Mouse (Mus musculus) monocyte, adult 5-6 weeks (primary cell): ENCODE measurements around the gene Mical3. TPM values are rescaled to one million over a fixed set of nuclear protein-coding genes. Genes with fewer than 3 reads are reported as not detected.

Experiments used
- ATAC-seq: fragments of 153-309, 156-312 bp; replicated peaks from 2 replicates; pipeline ENCODE4 v1.8.0; 2017; ENCODE audit warnings: mild to moderate bottlenecking; ENCODE audit not compliant: low TSS enrichment, insufficient number of reproducible peaks, severe bottlenecking, poor library complexity, low FRiP score
- total RNA-seq: library from RNA; stranded (forward); fragments of 200-1000, 200-491, 200-594 nt; gene quantifications from 3 replicates; pipeline ENCODE4 v1.2.3, GENCODE M21; 2017

Gene Mical3
- total RNA-seq, 1 experiment from 2014 or later, result 2.9 TPM

- ATAC-seq, result no peak
These were observed 225.7 kb downstream of the Mical3 start for GRCm38 (mm10) chr6:120905111-120905510.

- no peak for ATAC-seq
These were observed 226.8 kb downstream of the Mical3 start for GRCm38 (mm10) chr6:120903961-120904360.

- ATAC-seq, result peak; percentile 57; the same call in 1 of the 2 replicates
These were observed 227.3 kb downstream of the Mical3 start for GRCm38 (mm10) chr6:120903450-120903912.

- ATAC-seq, result no peak
These were observed 228.8 kb downstream of the Mical3 start for GRCm38 (mm10) chr6:120901776-120902645.

GRCm38 (mm10) chr6:120898188-120898833, 232.5 kb downstream of the Mical3 start:
- ATAC-seq, result peak; percentile 65

- ATAC-seq, result no peak
These were observed 236.3 kb downstream of the Mical3 start for GRCm38 (mm10) chr6:120894524-120894923.

GRCm38 (mm10) chr6:120894089-120894488, 236.7 kb downstream of the Mical3 start:
- ATAC-seq, result no peak

- ATAC-seq, result no peak
These were observed 244.1 kb downstream of the Mical3 start for GRCm38 (mm10) chr6:120886696-120887095.

GRCm38 (mm10) chr6:120884436-120884835, 246.4 kb downstream of the Mical3 start:
- no peak for ATAC-seq

Other genes with a start within 250 kb of the Mical3 start
- gene Bid, start 214.1 kb downstream of the Mical3 start, total RNA-seq, result 19.8 to 42.0 TPM (median 21.4 TPM) in 3 replicates
- gene Pex26, start 52.7 kb upstream of the Mical3 start, total RNA-seq, result 4.0 to 9.1 TPM (median 4.9 TPM) in 3 replicates
- 1.1 to 3.4 TPM (median 2.6 TPM) in 3 replicates for gene Tuba8, start 79.7 kb upstream of the Mical3 start, total RNA-seq
- 3.1 to 9.2 TPM (median 5.0 TPM) in 3 replicates for gene Usp18, start 114.9 kb upstream of the Mical3 start, total RNA-seq
- 0.53 to 3.7 TPM (median 0.87 TPM) in 3 replicates for gene Slc6a13, start 169.2 kb upstream of the Mical3 start, total RNA-seq
- 7.1 to 8.9 TPM (median 7.4 TPM) in 3 replicates for gene Slc6a12, start 212.1 kb upstream of the Mical3 start, total RNA-seq